Mouse (Mus musculus) limb, embryonic 11.5 days (tissue): ENCODE measurements around the gene Eif2b3. TPM values are rescaled to one million over a fixed set of nuclear protein-coding genes. Genes with fewer than 3 reads are reported as not detected.

ENCODE experiments used
- ATAC-seq: fragments of 200-750 bp; cut with Nextera tagmentation; 2 replicates; pipeline ENCODE4 v1.8.0; 2017; ENCODE audit warnings: low read depth; ENCODE audit not compliant: insufficient number of reproducible peaks, low FRiP score, low TSS enrichment
- DNase-seq: peaks from one replicate; pipeline ENCODE4 v3.0.0-alpha.2; 2015; ENCODE audit warnings: low spot score
- H3K27ac ChIP-seq: fragments of 300-500 bp; sonication (generic); replicated peaks from 2 replicates; pipeline ENCODE4 v1.5.1; 2014; ENCODE audit warnings: low read depth, mild to moderate bottlenecking, low read length
- H3K27me3 ChIP-seq: fragments of 300-500 bp; sonication (generic); 2 replicates; pipeline ENCODE4 v1.6.1; 2014; ENCODE audit warnings: mild to moderate bottlenecking, low read length, mixed read lengths; ENCODE audit not compliant: control insufficient read depth, insufficient read depth
- H3K36me3 ChIP-seq: fragments of 300-500 bp; sonication (generic); 2 replicates; pipeline ENCODE4 v1.6.1; 2014; ENCODE audit warnings: mild to moderate bottlenecking, low read length, moderate library complexity, mixed read lengths; ENCODE audit not compliant: control insufficient read depth, insufficient read depth
- H3K4me1 ChIP-seq: fragments of 300-500 bp; sonication (generic); 2 replicates; pipeline ENCODE4 v1.6.1; 2014; ENCODE audit warnings: low read length, mixed read lengths; ENCODE audit not compliant: control insufficient read depth, insufficient read depth
- H3K4me2 ChIP-seq: fragments of 300-500 bp; sonication (generic); 2 replicates; pipeline ENCODE4 v1.6.1; 2014; ENCODE audit warnings: low read depth, mild to moderate bottlenecking, moderate library complexity; ENCODE audit not compliant: severe bottlenecking
- H3K4me3 ChIP-seq: fragments of 300-500 bp; sonication (generic); 2 replicates; pipeline ENCODE4 v1.5.1; 2014; ENCODE audit warnings: low read depth, low read length
- H3K9ac ChIP-seq: fragments of 300-500 bp; sonication (generic); 2 replicates; pipeline ENCODE4 v1.6.1; 2014; ENCODE audit warnings: mild to moderate bottlenecking, low read length
- H3K9me3 ChIP-seq: fragments of 300-500 bp; sonication (generic); 2 replicates; pipeline ENCODE4 v1.6.1; 2016; ENCODE audit warnings: low read length; ENCODE audit not compliant: control insufficient read depth
- WGBS: fragments of 180-500 bp; shearing (Covaris S2); extraction: QIAGEN DNeasy Blood & Tissue Kit; methylation state at CpG from one replicate; pipeline ENCODE4 v1.1.7; 2014; 5-methylcytosine and 5-hydroxymethylcytosine counted together
- polyA plus RNA-seq: library from polyadenylated mRNA; unstranded; fragments of >200 nt; fragmentation: Nextera tagmentation; extraction: Ambion mirVana; gene quantifications from 2 replicates; pipeline ENCODE4 v1.2.1, GENCODE M21; 2014

Eif2b3 gene
- polyA plus RNA-seq, 1 experiment from 2014 or later: 57.2 TPM

DNA sequence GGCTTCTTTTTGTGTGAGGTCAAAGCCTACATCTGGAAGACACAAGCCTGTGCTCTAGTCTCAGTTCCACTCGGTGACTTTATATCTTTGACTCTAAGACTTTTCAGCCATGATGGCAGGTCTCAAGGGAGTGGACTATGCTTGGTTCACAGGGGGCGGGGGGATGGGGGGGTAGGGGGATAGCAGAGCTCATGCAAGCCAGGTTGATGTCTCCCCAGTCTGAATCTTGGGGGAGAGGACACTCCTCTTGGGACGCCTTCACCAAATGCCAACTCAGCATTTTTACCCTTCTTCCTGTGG lies 105.0 kb downstream of the Eif2b3 start:
- no peak for ATAC-seq

DNA sequence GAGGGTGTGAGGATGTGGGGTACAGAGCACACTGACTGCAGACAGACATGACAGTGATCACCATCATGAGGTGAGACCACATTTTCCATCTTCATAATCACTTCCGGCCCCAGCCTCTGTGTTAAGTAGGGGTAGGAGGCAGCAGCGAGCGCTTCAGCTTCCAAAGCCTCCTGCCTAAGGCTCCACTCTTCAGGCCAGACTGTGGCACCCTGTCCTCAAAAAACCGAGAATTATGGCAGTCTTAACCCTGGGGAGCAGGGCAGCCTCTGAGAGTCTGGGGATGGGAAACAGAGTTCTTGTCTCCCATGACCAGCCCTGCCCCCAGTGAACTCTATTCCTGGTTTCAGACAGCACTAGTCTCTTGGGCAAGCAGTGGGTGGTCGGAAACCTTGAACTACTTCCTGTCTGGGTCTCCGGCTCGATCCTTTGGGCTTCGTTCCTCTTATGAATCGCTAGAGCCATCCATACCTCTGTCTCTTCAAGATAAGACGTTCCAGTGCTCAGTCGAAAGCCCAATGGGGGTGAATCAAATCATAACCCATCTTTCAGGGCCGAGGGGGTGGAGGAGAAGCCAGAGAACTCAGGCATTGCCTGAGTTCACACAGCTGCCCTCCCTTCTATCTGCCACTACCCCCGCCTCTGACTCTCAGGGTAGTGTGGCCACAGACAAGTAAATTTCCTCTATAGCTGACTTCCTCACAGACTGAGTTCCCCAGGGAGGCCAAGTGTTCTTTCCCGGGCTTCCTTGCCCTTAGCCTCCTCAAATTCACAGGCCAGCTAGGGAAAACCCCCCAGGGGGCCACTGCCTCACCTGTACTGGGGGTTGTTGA lies 105.5 kb downstream of the Eif2b3 start:
- WGBS: 69% methylated on average over 14 of the region's 14 CpGs
- H3K4me2 ChIP-seq: no peak overlapping the region

More for the DNA sequence above, 105.0 kb downstream of the Eif2b3 start:
- no peak for DNase-seq
- 79% methylated on average over 3 of the region's 3 CpGs for WGBS
- H3K9me3 ChIP-seq: no peaks in the 10 kb centered on the region
- H3K27ac ChIP-seq: no peak overlapping the region
- H3K9ac ChIP-seq: no peak overlapping the region
- no peaks in the 10 kb centered on the region for H3K27me3 ChIP-seq
- H3K4me3 ChIP-seq: no peak overlapping the region
- H3K4me1 ChIP-seq: peaks cover 10% of the 10 kb centered on the region
- H3K4me2 ChIP-seq: no peak overlapping the region
- no peaks in the 10 kb centered on the region for H3K36me3 ChIP-seq

DNA sequence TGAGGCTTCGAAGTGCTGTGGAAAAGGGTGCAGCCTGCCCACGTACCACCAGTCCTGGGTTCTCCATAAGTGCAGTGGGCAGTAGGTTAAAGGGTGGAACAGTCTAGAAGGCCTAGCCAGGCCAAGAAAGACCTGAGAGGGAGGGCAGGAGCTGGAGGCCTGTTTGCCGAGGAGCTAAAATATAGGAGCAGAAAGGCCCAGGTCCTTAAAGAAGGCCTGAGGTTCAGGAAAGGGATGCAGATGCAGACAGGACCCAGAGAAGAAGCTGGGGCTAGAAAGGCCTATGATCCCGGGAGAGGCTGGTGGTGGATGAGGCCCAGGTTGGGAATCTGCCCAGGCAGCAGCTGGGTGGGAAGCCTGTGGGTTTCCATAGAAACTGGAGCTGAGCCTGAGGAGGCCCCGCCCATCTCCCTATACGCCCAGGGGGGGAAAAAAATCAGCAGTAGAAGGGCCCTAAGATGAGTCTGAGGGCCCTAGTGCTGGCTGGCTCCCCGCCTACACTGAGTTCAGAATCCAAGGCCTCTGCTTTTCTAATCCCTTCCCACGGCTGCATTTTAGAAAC lies 106.2 kb downstream of the Eif2b3 start, which contains the start of gene Btbd19:
Gene Btbd19 (minus strand): TSS at position 378 of the 562 bp plus-strand sequence.
- ATAC-seq (no peak), DNase-seq (no peak)
- Histone ChIP-seq H3K36me3 (no peaks in the 10 kb centered on the region), H3K27ac (peak within 1 kb of the TSS; percentile 23; the same call in 1 of the 2 replicates), H3K4me2 (no peak within 1 kb of the TSS), H3K27me3 (no peaks in the 10 kb centered on the region), H3K9me3 (no peaks in the 10 kb centered on the region), H3K4me3 (no peak within 1 kb of the TSS), H3K9ac (peak within 1 kb of the TSS; percentile 52; the same call in 1 of the 2 replicates), H3K4me1 (peaks cover 10% of the 10 kb centered on the region)
- 38% methylated on average over 8 of the region's 8 CpGs for WGBS

More for the DNA sequence above, 105.5 kb downstream of the Eif2b3 start:
- Histone ChIP-seq H3K9ac (peak overlapping the region; percentile 52; the same call in 1 of the 2 replicates), H3K27me3 (no peaks in the 10 kb centered on the region), H3K27ac (peak overlapping the region; percentile 23; the same call in 1 of the 2 replicates), H3K9me3 (no peaks in the 10 kb centered on the region), H3K4me1 (peaks cover 10% of the 10 kb centered on the region), H3K36me3 (no peaks in the 10 kb centered on the region), H3K4me3 (no peak overlapping the region)
- ATAC-seq (no peak), DNase-seq (no peak)

DNA sequence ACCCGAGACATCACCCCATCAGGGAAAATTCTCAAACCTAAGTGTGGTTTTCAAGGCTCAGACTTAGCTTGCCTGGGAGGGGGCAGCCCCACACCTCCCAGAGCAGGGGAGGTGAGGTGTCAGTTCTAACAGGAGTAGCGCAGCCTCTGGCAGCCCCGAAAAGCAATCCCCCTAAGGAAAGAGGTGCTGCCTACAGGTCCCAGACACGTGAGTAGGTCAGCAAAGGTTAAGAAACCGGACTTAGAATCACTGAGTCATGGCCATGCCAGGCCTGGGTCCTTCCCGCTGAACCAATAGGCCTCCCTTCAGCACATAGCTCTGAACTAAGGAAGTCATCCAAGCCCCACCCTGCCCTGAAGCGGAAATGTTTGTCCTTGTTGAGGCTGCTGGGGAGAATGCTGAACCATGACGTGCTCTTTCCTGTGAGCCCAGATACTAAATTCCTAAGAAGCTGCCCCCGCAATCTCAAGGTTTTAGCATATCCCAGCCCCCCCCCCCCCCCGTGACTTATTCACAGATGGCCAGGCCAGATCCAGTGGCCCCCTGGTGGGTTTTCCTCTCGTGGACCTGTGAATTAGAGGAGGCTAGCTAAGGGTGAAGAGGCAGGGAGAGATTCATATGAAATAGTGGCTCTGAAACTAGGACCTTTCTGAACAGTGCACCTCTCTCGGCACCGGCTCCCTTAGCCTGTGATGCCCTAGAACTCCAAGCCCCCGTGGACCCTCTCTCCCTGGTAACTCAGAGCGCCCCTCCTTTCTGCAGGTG lies 106.9 kb downstream of the Eif2b3 start:
- DNase-seq (no peak), ATAC-seq (no peak)
- Histone ChIP-seq H3K27me3 (no peaks in the 10 kb centered on the region), H3K4me2 (no peak overlapping the region), H3K9ac (peak overlapping the region; percentile 23; the same call in 1 of the 2 replicates), H3K4me3 (no peak overlapping the region), H3K4me1 (peaks cover 8% of the 10 kb centered on the region), H3K36me3 (no peaks in the 10 kb centered on the region), H3K9me3 (no peaks in the 10 kb centered on the region), H3K27ac (no peak overlapping the region; the same call in 1 of the 2 replicates)
- 43% methylated on average over 15 of the region's 15 CpGs for WGBS

DNA sequence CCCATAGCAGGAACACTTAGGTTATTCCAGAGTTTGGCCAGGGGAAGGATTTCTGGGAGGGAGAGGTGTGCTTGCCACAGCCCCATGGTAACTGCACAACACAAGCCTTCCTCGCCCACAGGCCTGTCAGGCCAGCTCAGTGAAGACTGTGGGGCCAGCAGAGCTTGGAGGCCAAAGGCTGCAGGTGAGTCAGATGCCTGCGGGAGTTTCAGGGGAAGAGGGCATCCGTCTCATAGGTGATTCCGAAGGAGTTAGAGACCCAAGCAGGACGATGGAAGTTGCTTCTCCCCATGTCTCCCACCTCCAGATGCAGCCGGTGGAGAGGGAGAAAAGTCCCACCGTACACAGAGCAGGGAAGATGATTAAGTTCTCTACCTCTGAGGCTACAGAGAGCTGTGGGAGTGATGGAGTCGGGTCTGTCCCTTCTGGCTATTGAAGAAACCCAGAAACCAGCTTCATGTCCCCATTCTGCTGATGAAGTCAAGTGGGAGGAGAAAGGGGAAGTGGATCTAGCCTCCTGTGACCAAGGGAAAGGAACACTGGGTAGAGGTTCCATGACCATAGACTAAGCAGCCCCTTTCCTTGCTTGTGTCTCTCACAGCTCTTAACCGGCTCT lies 107.6 kb downstream of the Eif2b3 start, which contains the start of gene Tctex1d4:
Gene Tctex1d4 (plus strand): TSS at position 120 of the 616 bp plus-strand sequence.
- H3K27ac ChIP-seq: peak within 1 kb of the TSS; percentile 23; the same call in 1 of the 2 replicates
- peak within 1 kb of the TSS; percentile 23; the same call in 1 of the 2 replicates for H3K9ac ChIP-seq
- 0 out of 2 replicates have a peak, but pooled peaks cover 2% of the 10 kb centered on the region for H3K36me3 ChIP-seq
- 84% methylated on average over 9 of the region's 9 CpGs for WGBS
- H3K4me1 ChIP-seq: peaks cover 8% of the 10 kb centered on the region
- no peak for DNase-seq
- ATAC-seq: no peak
- H3K27me3 ChIP-seq: peaks cover 3% of the 10 kb centered on the region; the same call in 1 of the 2 replicates
- H3K9me3 ChIP-seq: no peaks in the 10 kb centered on the region
- H3K4me3 ChIP-seq: no peak within 1 kb of the TSS
- H3K4me2 ChIP-seq: no peak within 1 kb of the TSS

DNA sequence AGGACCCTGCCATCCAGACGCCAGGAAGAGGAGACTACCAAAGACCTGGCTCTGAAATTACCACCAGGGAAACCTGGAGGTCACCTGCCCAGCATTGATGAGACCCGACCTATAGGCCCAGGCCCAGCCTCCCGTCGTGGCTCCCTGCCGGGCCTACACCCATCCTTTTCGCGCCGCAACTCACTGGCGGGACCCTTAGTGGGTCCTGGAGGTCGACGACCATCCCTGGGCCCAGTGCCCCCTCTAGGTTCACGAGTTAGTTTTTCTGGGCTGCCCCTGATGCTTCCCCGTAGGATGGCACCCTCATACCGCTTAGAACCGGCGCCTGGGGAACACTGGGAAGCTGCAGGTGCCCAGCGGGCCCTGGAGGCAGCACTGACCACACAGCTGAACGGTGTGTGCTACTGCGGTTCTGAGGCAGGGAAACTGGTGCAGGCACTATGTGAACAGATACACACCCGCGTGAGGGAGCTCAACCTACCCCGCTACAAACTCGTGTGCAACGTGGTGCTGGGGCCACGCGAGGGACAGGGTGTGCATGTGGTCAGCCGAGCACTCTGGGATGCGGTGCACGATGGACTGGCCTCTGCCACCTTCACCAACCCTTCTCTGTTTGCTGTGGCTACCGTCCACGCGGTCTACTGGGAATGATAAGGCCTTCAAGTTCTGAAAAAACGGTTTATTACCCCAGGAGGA lies 108.9 kb downstream of the Eif2b3 start:
- H3K4me1 ChIP-seq: peaks cover 9% of the 10 kb centered on the region

DNA sequence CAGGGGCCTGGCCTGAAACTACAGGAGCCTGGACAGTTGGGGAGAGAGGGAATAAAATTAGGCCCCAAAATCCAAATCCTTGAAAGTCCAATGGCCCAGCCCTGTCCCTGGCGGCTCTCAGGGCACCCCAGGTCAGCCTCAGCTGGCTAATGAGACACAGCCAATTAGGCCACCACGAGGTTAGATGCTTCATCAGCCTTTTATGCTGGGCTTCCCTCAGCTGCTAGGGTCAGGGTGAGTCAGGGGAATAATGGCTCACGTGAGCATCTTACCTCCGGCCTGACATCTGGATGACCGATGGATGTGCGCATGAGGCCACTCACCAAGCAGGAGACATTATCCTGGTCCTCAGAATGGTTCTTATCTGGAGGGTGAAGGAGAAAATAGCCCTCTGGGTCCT lies 111.6 kb downstream of the Eif2b3 start:
- ATAC-seq: no peak
- no peak for DNase-seq
- H3K4me1 ChIP-seq: 0 out of 2 replicates have a peak, but pooled peaks cover 4% of the 10 kb centered on the region
- H3K4me2 ChIP-seq: no peak overlapping the region
- H3K27ac ChIP-seq: no peak overlapping the region
- H3K4me3 ChIP-seq: no peak overlapping the region
- no peaks in the 10 kb centered on the region for H3K9me3 ChIP-seq
- H3K36me3 ChIP-seq: 0 out of 2 replicates have a peak, but pooled peaks cover 2% of the 10 kb centered on the region
- WGBS: 67% methylated on average over 6 of the region's 6 CpGs
- no peak overlapping the region for H3K9ac ChIP-seq
- peaks cover 22% of the 10 kb centered on the region for H3K27me3 ChIP-seq

More for the DNA sequence above, 108.9 kb downstream of the Eif2b3 start:
- H3K4me2 ChIP-seq: no peak overlapping the region
- H3K36me3 ChIP-seq: 0 out of 2 replicates have a peak, but pooled peaks cover 2% of the 10 kb centered on the region
- no peak for DNase-seq
- H3K4me3 ChIP-seq: no peak overlapping the region
- no peaks in the 10 kb centered on the region for H3K9me3 ChIP-seq
- no peak for ATAC-seq
- 91% methylated on average over 33 of the region's 33 CpGs for WGBS
- no peak overlapping the region for H3K9ac ChIP-seq
- H3K27ac ChIP-seq: no peak overlapping the region
- H3K27me3 ChIP-seq: peaks cover 17% of the 10 kb centered on the region
